Mouse (Mus musculus) 3T3-L1 (cell line): ENCODE measurements at regions not wholly inside any gene's neighbourhood (a gene's known extent, or its start where the extent isn't known, plus 50 kb on each side); places are given as distances from the start of the nearest gene placed in this dataset.

Experiments used
- DNase-seq: peaks from one replicate; pipeline ENCODE4 v3.0.0-alpha.2; 2015; ENCODE audit warnings: low read depth, low spot score

GRCm38 (mm10) chr10:68378212-68378611 lies 99.7 kb upstream of the Arid5b start:
- no peak for DNase-seq

- DNase-seq, result peak; percentile 38
These were observed 98.9 kb upstream of the Arid5b start for GRCm38 (mm10) chr10:68377479-68377878.

GRCm38 (mm10) chr10:68373875-68374274 lies 95.3 kb upstream of the Arid5b start:
- DNase-seq, result no peak

- DNase-seq, result no peak
These were observed 93.2 kb upstream of the Arid5b start for GRCm38 (mm10) chr10:68371785-68372184.

- no peak for DNase-seq
These were observed 92.4 kb upstream of the Arid5b start for GRCm38 (mm10) chr10:68370986-68371385.

- no peak for DNase-seq
These were observed 88.3 kb upstream of the Arid5b start for GRCm38 (mm10) chr10:68366796-68367195.

GRCm38 (mm10) chr10:68360765-68361483 lies 82.4 kb upstream of the Arid5b start:
- DNase-seq, result no peak

- no peak for DNase-seq
These were observed 80.6 kb upstream of the Arid5b start for GRCm38 (mm10) chr10:68359135-68359534.

GRCm38 (mm10) chr10:68356973-68357372 lies 78.4 kb upstream of the Arid5b start:
- peak; percentile 70 for DNase-seq

GRCm38 (mm10) chr10:68356521-68356920 lies 78.0 kb upstream of the Arid5b start:
- peak; percentile 55 for DNase-seq

- DNase-seq, result peak; percentile 75
These were observed 77.5 kb upstream of the Arid5b start for GRCm38 (mm10) chr10:68356093-68356485.

GRCm38 (mm10) chr10:68355471-68356092 lies 77.0 kb upstream of the Arid5b start:
- DNase-seq, result peak; percentile 52

GRCm38 (mm10) chr10:68354335-68355231 lies 76.0 kb upstream of the Arid5b start:
- DNase-seq, result peak; percentile 85

GRCm38 (mm10) chr10:68353692-68354232 lies 75.2 kb upstream of the Arid5b start:
- no peak for DNase-seq

GRCm38 (mm10) chr10:68351841-68352555 lies 73.5 kb upstream of the Arid5b start:
- DNase-seq, result no peak

- no peak for DNase-seq
These were observed 72.9 kb upstream of the Arid5b start for GRCm38 (mm10) chr10:68351441-68351840.

GRCm38 (mm10) chr10:68350798-68351197 lies 72.3 kb upstream of the Arid5b start:
- no peak for DNase-seq

- no peak for DNase-seq
These were observed 69.3 kb upstream of the Arid5b start for GRCm38 (mm10) chr10:68347806-68348205.

GRCm38 (mm10) chr10:68344991-68345720 lies 66.6 kb upstream of the Arid5b start:
- DNase-seq, result no peak

- no peak for DNase-seq
These were observed 65.7 kb upstream of the Arid5b start for GRCm38 (mm10) chr10:68344211-68344610.

GRCm38 (mm10) chr10:68334054-68334453 lies 55.5 kb upstream of the Arid5b start:
- DNase-seq, result no peak
